Mouse (Mus musculus) liver, adult 2 months (tissue): ENCODE measurements around the gene Grn. TPM values are rescaled to one million over a fixed set of nuclear protein-coding genes. Genes with fewer than 3 reads are reported as not detected.

Experiments used
- DNase-seq: peaks from one replicate; pipeline ENCODE4 v3.0.0-alpha.2; 2011; ENCODE audit warnings: low read depth, low spot score; ENCODE audit errors: extremely low read depth
- H3K27ac ChIP-seq: fragments of 200-500 bp; replicated peaks from 2 replicates; pipeline ENCODE4 v1.5.1; 2012; ENCODE audit warnings: low read depth, mild to moderate bottlenecking, control low read depth, inconsistent platforms, low read length; ENCODE audit not compliant: insufficient read depth
- H3K27me3 ChIP-seq: fragments of 200-500 bp; 2 replicates; pipeline ENCODE4 v1.6.1; 2012; ENCODE audit warnings: mild to moderate bottlenecking, moderate library complexity, low read length, inconsistent platforms; ENCODE audit not compliant: control insufficient read depth, insufficient read depth
- H3K36me3 ChIP-seq: fragments of 200-500 bp; 2 replicates; pipeline ENCODE4 v1.6.1; 2012; ENCODE audit warnings: low read length, inconsistent platforms; ENCODE audit not compliant: control insufficient read depth, insufficient read depth
- H3K4me1 ChIP-seq: fragments of 200-500 bp; 2 replicates; pipeline ENCODE4 v1.6.1; 2011; ENCODE audit warnings: low read length; ENCODE audit not compliant: control insufficient read depth, insufficient read depth
- H3K4me3 ChIP-seq: fragments of 200-500 bp; 2 replicates; pipeline ENCODE4 v1.5.1; 2011; ENCODE audit warnings: low read depth, mild to moderate bottlenecking, control low read depth, low read length, moderate library complexity; ENCODE audit not compliant: insufficient read depth
- H3K79me2 ChIP-seq: fragments of 200-500 bp; 2 replicates; pipeline ENCODE4 v1.6.1; 2012; ENCODE audit warnings: inconsistent platforms, mild to moderate bottlenecking, low read length, moderate library complexity; ENCODE audit not compliant: control insufficient read depth, insufficient read depth
- H3K9ac ChIP-seq: fragments of 200-500 bp; 2 replicates; pipeline ENCODE4 v1.6.1; 2012; ENCODE audit warnings: low read depth, mild to moderate bottlenecking, control low read depth, inconsistent platforms, low read length
- CTCF ChIP-seq: fragments of 200-500 bp; IDR thresholded peaks from 2 replicates; pipeline ENCODE4 v1.5.1; 2011; ENCODE audit warnings: low read depth, low read length, control low read depth
- POLR2A ChIP-seq: fragments of 200-500 bp; IDR thresholded peaks from 2 replicates; pipeline ENCODE4 v1.6.1; 2011; ENCODE audit warnings: low read length, control low read depth; ENCODE audit not compliant: insufficient read depth; ENCODE audit errors: extremely low read depth
- WGBS: fragments of 180-500 bp; shearing (Covaris S2); methylation state at CpG from one replicate; pipeline ENCODE4 v1.1.7; 2018; 5-methylcytosine and 5-hydroxymethylcytosine counted together
- polyA plus RNA-seq: library from polyadenylated mRNA; depleted of rRNA; stranded (reverse); fragments of >200 nt; gene quantifications from 2 replicates; pipeline ENCODE4 v1.2.3, GENCODE M21; 2012
- total RNA-seq: library from RNA; depleted of rRNA; stranded (reverse); fragments of >200 nt; gene quantifications from 2 replicates; pipeline ENCODE4 v1.2.3, GENCODE M21; 2014

The Grn gene
- total and polyA plus RNA-seq, 2 experiments: 53.7 to 155 TPM

GRCm38 (mm10) chr11:102415034-102415802 lies 14.9 kb upstream of the Grn start:
- DNase-seq: no peak
- H3K27ac ChIP-seq: no peak overlapping the region
- no peaks in the 10 kb centered on the region for H3K79me2 ChIP-seq
- no peaks in the 10 kb centered on the region for H3K36me3 ChIP-seq
- H3K4me3 ChIP-seq: no peak overlapping the region
- 84% methylated on average over 10 of the region's 10 CpGs for WGBS
- no peak overlapping the region for H3K9ac ChIP-seq
- no peaks in the 10 kb centered on the region for H3K27me3 ChIP-seq
- peaks cover 8% of the 10 kb centered on the region for H3K4me1 ChIP-seq
- TF ChIP-seq POLR2A (no peak), CTCF (no peak)

- peaks cover 14% of the 10 kb centered on the region for H3K4me1 ChIP-seq
- H3K9ac ChIP-seq: no peak overlapping the region
- no peak for TF ChIP-seq CTCF
- no peak for TF ChIP-seq POLR2A
- H3K36me3 ChIP-seq: no peaks in the 10 kb centered on the region
- H3K4me3 ChIP-seq: no peak overlapping the region
- H3K79me2 ChIP-seq: no peaks in the 10 kb centered on the region
- no peak for DNase-seq
- no peaks in the 10 kb centered on the region for H3K27me3 ChIP-seq
- no peak overlapping the region for H3K27ac ChIP-seq
- 65% methylated on average over 1 of the region's 1 CpGs for WGBS
Observed at GRCm38 (mm10) chr11:102417160-102417559, 13.0 kb upstream of the Grn start.

GRCm38 (mm10) chr11:102418887-102419286 lies 11.2 kb upstream of the Grn start:
- Histone ChIP-seq H3K27ac (no peak overlapping the region), H3K27me3 (no peaks in the 10 kb centered on the region), H3K79me2 (no peaks in the 10 kb centered on the region), H3K4me3 (no peak overlapping the region), H3K36me3 (no peaks in the 10 kb centered on the region), H3K4me1 (peaks cover 14% of the 10 kb centered on the region), H3K9ac (no peak overlapping the region)
- DNase-seq: peak; percentile 91
- TF ChIP-seq CTCF (peak; percentile 19; the same call in 1 of the 2 replicates), POLR2A (no peak)

GRCm38 (mm10) chr11:102421559-102421958 lies 8.6 kb upstream of the Grn start:
- WGBS: 23% methylated on average over 8 of the region's 8 CpGs

GRCm38 (mm10) chr11:102424666-102425065 lies 5.4 kb upstream of the Grn start:
- Histone ChIP-seq H3K4me1 (peaks cover 17% of the 10 kb centered on the region), H3K9ac (no peak overlapping the region), H3K79me2 (no peaks in the 10 kb centered on the region), H3K27me3 (no peaks in the 10 kb centered on the region), H3K27ac (no peak overlapping the region), H3K4me3 (no peak overlapping the region), H3K36me3 (no peaks in the 10 kb centered on the region)
- DNase-seq: no peak
- WGBS: 91% methylated on average over 6 of the region's 6 CpGs
- no peak for TF ChIP-seq CTCF
- TF ChIP-seq POLR2A: no peak

More at GRCm38 (mm10) chr11:102421559-102421958, 8.6 kb upstream of the Grn start:
- TF ChIP-seq CTCF: peak; percentile 43
- TF ChIP-seq POLR2A: no peak
- no peak overlapping the region for H3K9ac ChIP-seq
- peak; percentile 88 for DNase-seq
- no peaks in the 10 kb centered on the region for H3K36me3 ChIP-seq
- H3K79me2 ChIP-seq: no peaks in the 10 kb centered on the region
- peaks cover 14% of the 10 kb centered on the region for H3K4me1 ChIP-seq
- H3K4me3 ChIP-seq: no peak overlapping the region
- no peaks in the 10 kb centered on the region for H3K27me3 ChIP-seq
- peak overlapping the region; percentile 74 for H3K27ac ChIP-seq
